Mouse (Mus musculus) layer of hippocampus, adult 9-10 months (tissue): ENCODE data around the gene Dnah2.

Experiments
- DNase-seq: peaks from one replicate; pipeline ENCODE4 v3.0.0; 2022; ENCODE audit warnings: low spot score

Gene Dnah2

DNA sequence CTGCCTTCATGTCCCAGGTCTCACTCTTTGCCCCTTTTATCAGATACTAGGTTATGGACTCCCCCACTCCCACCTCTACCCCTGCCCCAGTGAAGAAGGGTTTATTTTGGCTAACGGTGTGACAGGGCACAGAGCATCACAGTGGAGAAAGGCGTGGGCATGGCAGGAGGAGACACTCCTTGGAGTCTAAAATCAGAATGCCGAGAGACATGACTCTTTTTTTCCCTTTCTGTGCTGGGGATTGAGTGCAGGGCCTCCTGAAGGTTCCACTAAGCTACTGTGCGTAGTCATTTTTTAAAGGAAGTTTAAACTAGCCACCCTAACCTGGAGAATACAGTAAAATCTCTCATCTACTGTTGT is 20.9 kb downstream of the Dnah2 start:
- no peak for DNase-seq

GRCm38 (mm10) chr11:69527098-69528030 is 21.5 kb downstream of the Dnah2 start:
- no peak for DNase-seq

DNA sequence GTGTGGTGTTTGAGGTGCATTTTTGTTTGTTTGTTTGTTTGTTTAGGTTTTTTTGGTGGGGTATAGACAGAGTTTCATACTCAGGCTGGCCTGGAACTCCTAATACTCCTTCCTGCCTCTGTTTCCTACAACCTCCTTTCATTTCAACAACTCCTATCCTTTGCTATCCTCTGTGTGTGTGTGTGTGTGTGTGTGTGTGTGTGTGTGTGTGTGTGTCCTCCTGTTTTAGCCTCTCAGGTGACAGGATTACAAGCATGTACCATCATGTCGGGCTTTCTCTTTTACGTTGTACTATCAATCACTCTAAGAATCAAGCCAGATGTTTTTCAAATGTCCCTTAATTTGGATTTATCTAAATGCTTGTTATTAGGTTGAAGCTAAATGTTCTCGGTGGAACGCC is 22.3 kb downstream of the Dnah2 start:
- DNase-seq, result no peak

- no peak for DNase-seq
Measured at GRCm38 (mm10) chr11:69525661-69526060, 23.2 kb downstream of the Dnah2 start.

- DNase-seq, result no peak
Measured at GRCm38 (mm10) chr11:69523651-69524050, 25.3 kb downstream of the Dnah2 start.

DNA sequence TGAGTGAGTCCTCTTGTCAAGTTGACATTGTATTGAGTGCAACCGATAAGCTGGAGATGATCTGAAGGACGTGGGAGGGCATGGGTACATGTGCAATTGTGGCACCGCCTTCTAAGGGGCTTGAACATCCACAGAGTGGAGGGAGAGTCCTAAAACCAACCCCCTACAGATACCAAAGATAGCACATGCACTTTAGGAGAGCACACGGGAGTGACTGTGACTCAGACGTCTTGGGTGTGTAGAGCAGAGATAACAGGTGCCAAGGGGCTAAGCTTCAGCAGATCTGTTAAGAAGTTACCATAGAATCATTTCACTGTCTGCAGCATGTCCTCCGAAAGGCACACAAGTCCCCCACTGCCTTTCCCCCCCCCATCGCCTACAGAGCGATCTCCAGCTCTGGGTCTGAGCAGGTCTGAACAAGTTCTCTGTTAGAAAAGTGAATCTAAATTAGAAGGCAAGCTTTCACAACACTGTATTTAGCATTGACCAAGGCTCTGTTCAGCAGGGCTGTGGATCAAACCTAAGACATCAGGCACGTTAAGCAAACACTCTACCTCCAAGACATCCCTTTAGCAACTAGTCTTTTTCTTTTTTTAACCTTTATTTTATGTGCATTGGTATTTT is 27.3 kb downstream of the Dnah2 start:
- no peak for DNase-seq

- DNase-seq, result no peak
Measured at GRCm38 (mm10) chr11:69519976-69520375, 28.9 kb downstream of the Dnah2 start.

GRCm38 (mm10) chr11:69516661-69517060 is 32.2 kb downstream of the Dnah2 start:
- no peak for DNase-seq

DNA sequence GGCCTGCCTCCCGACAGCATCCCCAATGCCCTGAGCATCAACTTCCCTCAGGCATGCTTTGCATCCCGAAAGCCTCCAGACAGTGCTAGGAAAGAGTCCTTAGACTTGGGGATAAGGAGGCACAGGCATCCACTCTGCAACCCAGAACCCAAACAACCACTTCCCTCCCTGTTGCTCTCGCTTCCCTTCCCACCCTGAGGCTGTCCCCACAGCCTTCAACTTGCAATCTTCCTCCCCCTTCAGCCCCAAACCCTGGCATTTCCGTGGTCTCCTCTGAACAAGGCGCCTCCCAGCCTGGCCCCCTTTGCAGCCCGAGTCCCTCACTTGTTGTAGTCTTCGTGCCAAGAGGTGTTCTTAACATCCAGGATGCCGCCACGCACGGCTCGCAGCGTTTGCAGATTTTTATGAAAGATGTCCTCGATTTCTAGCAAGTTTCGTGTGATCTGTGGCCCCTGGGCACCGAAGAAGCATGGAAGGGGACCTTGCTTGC is 32.7 kb downstream of the Dnah2 start:
- DNase-seq, result no peak

DNA sequence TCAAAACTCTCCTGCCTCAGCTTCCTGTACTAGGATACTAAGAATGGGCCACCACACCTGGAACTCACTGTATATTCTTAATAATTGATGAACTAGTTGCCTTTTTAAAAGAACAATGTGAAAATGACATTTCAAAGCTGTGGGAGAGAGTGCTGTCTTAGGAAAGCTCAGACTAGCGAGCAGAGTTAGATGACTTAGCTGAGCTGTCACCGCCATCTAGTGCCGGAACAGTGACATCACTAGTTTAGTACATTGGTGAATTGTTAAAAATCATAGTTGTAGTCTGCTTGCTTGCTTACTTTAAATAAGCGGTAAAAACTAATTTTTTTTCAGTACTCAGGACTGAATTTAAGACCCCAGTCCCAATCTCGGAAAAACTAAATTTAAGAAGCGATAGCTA is 35.1 kb downstream of the Dnah2 start:
- DNase-seq, result no peak

- DNase-seq, result no peak
Measured at GRCm38 (mm10) chr11:69510796-69511496, 38.0 kb downstream of the Dnah2 start.

GRCm38 (mm10) chr11:69503863-69504280 is 45.0 kb downstream of the Dnah2 start:
- DNase-seq, result no peak

DNA sequence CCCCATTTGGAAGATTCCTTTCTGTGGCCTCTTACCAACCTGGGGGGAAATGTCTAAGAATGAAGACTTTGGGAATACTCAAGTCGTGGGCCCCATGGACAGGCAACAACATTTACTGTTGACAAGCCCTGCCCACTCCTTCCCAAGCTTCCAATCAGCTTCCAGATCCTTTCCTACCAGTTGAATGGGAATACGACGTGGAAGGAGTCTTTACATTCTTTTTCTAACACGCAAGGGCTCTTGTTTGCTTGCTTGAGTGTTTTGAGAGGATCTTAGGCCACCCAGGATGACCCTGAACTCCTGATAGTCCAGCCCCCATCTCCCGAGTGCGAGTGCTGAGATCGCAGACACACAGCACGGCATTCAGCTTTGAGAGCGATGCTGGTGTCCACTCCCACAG is 47.4 kb downstream of the Dnah2 start:
- no peak for DNase-seq

GRCm38 (mm10) chr11:69499140-69499539 is 49.8 kb downstream of the Dnah2 start:
- DNase-seq, result no peak

DNA sequence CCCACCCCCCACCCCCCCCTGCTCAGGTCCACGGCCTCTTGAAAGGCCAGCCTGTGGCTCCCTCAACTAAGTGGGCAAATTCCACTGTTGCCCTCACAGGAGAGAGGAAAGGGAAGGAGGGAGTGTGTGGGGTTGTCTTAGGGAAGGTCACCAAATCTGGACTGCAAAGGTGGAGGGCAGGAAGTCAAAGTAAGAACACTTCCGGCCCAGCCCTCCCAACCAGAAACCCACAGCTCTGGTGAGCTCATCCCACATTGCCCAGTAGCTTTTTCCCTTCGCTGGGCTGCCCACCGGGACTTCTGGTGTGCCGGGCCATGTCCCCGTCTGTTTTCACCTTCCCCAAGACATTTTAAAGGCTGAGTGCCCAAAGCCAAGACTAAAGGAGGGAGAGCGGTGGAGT is 57.2 kb downstream of the Dnah2 start:
- no peak for DNase-seq

GRCm38 (mm10) chr11:69490898-69491297 is 58.0 kb downstream of the Dnah2 start:
- DNase-seq, result no peak

DNA sequence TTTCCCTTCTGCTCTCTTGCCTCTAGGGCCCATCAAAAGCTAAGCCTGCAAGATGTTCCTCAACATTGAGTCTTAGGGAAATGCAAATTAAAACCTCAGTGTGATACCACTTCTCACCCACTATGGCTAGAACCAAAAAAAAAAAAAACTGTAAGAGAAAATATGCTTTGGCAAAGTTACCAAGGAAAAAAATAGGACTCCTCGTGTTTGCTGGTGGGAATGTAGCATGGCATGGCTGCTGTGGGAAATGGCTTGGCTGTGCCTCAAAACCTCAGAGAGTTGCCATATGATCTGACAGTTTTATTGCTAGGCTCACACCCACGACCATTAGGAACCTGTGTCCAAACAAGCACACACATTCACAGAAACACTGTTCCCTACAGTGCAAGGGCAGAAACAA is 61.4 kb downstream of the Dnah2 start:
- no peak for DNase-seq

- DNase-seq, result no peak
Measured at GRCm38 (mm10) chr11:69477645-69478044, 71.3 kb downstream of the Dnah2 start.

DNA sequence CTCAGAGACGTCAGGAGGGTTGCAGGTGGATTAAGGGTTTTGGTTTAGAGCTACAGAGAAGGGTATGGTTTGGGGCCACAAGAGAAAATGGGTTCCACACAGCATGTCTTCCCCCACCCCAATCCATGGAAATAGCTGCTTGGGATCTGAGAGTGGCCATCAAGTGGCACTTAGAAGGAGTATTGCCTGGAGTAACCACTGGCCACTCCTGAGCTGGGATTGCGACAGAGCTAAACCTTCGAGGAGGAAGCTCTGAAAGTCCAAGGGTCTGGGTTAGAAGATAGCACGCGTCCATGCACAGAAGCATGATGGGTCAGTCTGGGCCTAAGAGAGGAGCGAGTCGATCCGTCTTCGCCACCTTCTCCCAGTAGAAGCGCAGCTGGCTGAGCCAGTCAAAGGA is 72.1 kb downstream of the Dnah2 start:
- DNase-seq, result no peak

DNA sequence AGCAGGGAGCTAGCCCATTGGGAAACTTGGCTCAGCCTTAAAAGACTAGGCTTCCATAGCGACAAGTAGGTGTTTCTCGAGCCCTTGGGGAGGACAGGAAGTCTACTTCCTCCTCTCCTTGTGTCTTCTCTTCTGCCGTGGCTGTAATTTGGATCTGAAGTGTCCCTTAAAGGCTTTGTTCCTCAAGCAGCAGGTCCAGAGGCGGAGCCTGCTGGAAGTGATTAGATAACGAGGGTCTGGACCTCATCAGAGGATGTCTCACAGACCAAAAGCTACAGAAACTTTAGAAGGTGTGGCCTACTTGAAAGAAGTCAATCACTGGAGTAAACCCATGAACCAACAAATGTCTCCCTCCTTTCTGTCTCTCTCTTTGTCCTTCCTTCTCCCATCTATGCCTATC is 74.2 kb downstream of the Dnah2 start:
- no peak for DNase-seq

DNA sequence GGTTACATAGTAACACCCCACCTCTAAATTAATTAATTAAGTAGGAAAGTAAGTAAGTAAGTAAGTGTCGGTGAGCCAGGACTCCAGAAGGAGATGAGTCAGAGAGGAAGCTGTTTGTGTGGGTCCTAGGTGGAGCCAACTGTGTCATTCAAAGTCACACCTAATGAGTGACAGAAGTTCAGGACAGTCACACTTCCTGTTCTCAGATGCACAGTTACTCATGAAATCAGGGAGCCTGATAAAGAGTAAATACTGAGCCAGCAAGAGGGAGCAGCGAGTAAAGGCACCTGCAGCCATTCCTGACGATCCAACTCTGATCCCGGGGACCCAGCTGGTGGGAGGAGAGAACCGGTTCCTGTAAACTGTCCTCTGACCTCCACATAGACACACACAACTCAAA is 76.2 kb downstream of the Dnah2 start:
- DNase-seq, result no peak

GRCm38 (mm10) chr11:69471491-69471890 is 77.4 kb downstream of the Dnah2 start:
- DNase-seq, result no peak

DNA sequence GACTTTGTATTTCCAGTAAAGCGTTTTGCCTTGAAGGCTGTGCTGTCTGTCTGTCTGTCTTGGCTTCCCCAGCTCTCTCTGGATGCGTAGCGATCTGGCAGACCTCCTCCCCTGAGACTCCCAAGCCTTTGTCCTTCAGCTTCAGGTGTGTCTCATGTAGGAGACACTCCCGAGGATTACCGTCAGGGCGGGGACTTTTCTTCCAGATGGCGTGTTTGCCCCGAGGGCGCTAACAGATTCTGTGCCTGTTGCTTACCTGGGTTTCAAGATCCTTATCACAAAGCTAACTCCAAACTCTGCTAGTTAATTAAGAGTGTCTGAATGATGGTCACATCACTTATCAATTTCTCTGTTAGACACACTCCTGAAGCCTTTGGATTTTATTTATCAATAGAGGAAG is 79.6 kb downstream of the Dnah2 start:
- no peak for DNase-seq
